Mouse (Mus musculus) large intestine, adult 2 months (tissue): ENCODE results near the gene Pagr1b. TPM values are rescaled to one million over a fixed set of nuclear protein-coding genes. Genes with fewer than 3 reads are reported as not detected.

ENCODE experiments used
- DNase-seq: peaks from one replicate; pipeline ENCODE4 v3.0.0-alpha.2; 2012; ENCODE audit warnings: low read depth, low spot score
- WGBS: fragments of 180-500 bp; shearing (Covaris S2); methylation state at CpG from one replicate; pipeline ENCODE4 v1.1.7; 2018; 5-methylcytosine and 5-hydroxymethylcytosine counted together
- polyA plus RNA-seq: library from polyadenylated mRNA; depleted of rRNA; stranded (reverse); fragments of >200 nt; gene quantifications from 2 replicates; pipeline ENCODE4 v1.2.3, GENCODE M21; 2012; rRNA removed

Gene Pagr1b
- polyA plus RNA-seq, 1 experiment: 0.45 TPM

DNA sequence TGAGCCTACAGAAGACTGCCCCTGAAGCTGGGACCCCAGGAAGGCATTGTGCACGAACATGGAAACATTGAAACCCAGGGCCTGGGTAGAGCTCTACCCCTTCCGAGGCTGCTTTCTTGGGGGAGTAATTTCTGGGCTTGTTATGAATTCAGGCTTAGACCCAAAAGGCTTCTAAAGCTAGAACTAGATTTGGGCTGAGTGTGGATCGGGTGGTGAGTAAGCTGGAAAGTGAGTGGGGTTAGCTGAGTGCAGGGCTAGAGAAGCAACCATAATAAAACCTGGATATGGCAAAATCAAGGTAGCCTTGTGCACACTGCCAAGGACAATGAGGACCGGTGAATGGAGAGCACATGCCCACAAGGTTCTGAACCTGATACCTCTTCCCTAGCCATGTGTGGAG is 54.3 kb downstream of the Pagr1b start:
- WGBS: 89% methylated on average over 4 of the region's 4 CpGs
- no peak for DNase-seq

DNA sequence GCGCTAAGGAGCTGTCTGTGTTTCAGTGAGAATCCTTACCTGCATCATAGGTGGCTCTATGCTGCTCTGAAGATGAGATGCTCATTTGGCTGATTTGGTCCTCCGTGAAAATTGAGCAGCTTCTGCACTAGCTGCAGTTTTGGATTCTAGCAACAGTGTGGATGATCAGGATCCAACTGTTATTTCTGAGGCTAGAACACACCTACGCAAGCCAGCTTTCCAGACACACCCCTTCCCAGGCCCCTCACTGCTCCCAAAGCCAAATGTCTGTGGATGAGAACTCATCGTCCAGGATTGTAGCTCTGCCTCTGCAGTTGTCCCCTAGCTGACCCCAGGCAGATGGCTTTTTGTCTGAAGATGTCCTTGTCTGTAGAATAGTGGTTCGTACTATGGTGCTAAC is 55.2 kb downstream of the Pagr1b start:
- no peak for DNase-seq
- 91% methylated on average over 5 of the region's 5 CpGs for WGBS

DNA sequence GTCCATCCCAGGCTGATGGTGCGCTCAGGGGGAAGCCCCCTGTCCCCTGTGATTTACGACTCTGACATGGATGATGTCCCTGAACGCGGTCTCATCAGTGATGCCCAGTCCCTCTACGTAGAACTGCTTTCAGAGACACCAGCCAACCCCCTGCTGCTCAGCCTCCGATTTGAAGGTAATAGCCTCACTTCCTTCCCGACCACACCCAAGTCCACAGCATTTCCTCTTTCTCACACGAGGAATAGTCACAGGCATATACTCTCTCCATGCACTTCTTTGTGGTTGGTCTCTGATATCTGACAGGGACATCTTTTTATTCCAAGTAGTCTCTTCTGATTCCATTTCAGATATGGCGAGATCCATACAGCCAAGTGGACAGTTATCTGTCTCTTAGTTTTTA is 56.5 kb downstream of the Pagr1b start:
- DNase-seq: no peak
- 39% methylated on average over 9 of the region's 9 CpGs for WGBS

DNA sequence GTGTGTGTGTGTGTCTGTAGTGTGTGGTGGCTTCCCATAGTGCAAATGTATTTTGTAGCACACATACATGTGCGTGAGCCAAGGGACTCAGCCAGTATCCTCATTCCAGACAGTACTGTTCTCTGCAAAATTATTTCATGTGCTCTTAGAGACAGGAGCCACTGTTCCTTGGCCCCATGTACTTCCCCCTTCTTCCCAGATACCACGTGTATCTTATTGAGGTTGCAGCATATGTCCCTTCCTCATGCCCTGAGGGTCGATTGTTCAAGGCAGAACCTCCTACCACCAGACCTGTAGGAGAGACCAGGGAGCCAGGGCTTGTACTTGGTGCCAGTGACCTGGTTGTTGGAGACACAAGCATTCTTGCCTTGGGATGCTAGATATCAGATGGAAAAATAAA is 61.2 kb downstream of the Pagr1b start:
- no peak for DNase-seq
- WGBS: 46% methylated on average over 3 of the region's 3 CpGs

DNA sequence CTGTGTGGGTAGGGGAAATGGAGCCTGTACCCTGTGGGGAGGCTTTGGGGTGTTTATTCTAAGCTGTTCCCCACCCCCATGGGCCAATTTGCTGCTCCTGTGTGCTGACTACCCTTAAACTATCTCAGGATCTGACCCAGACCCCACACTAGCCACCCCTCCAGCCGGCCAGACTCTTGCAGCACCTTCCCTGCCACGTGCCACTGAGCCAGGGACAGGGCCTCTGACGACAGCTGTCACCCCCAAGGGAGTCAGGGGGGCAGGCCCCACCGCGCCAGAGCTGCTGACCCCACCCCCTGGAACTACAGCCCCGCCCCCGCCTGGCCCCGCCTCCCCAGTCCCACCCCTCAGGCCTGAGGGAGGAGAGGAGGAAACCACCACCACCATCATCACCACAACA is 63.6 kb downstream of the Pagr1b start:
- DNase-seq: no peak
- WGBS: 2% methylated on average over 7 of the region's 8 CpGs

DNA sequence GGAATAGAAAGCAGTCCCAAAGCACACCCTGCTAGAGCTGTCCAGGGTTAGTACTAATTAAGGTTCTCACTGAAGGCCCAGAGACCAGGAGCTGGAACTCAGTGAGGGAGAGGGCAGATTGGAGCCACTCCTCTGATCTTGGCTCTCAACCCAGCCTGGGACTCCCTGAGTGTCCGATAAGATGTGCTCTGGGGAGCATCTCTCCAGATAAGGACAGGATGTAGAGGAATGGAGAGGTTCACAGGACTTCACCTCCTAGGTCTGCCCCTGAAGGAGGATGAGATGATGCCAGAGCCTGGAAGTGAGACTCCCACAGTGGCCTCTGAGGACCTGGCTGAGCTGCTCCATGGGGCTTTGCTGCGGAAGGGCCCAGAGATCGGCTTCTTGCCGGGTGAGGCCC is 64.5 kb downstream of the Pagr1b start:
- WGBS: 25% methylated on average over 4 of the region's 4 CpGs
- DNase-seq: no peak

Other genes with a start within 250 kb of the Pagr1b start
- 84.4 and 90.5 TPM in 2 replicates for gene Ypel3, start 239.5 kb downstream of the Pagr1b start, polyA plus RNA-seq
- 0.87 and 1.6 TPM in 2 replicates for gene Tbx6, start 235.0 kb downstream of the Pagr1b start, polyA plus RNA-seq
- 245 and 253 TPM in 2 replicates for gene Ppp4c, start 224.0 kb downstream of the Pagr1b start, polyA plus RNA-seq
- 1.9 and 2.6 TPM in 2 replicates for gene Fam57b, start 218.8 kb downstream of the Pagr1b start, polyA plus RNA-seq
- not detected in 2 replicates for gene 4930451I11Rik, start 184.8 kb downstream of the Pagr1b start, polyA plus RNA-seq
- gene Doc2a, start 169.1 kb downstream of the Pagr1b start, polyA plus RNA-seq: not detected in 2 replicates
- 9.4 and 13.4 TPM in 2 replicates for gene Hirip3, start 154.5 kb downstream of the Pagr1b start, polyA plus RNA-seq
- 36.5 and 39.3 TPM in 2 replicates for gene Ino80e, start 154.1 kb downstream of the Pagr1b start, polyA plus RNA-seq
- gene Taok2, start 131.8 kb downstream of the Pagr1b start, polyA plus RNA-seq: 37.8 and 51.7 TPM in 2 replicates
- gene Tmem219, start 93.6 kb downstream of the Pagr1b start, polyA plus RNA-seq: 64.4 and 92.1 TPM in 2 replicates
- gene Kctd13, start 87.6 kb downstream of the Pagr1b start, polyA plus RNA-seq: 9.5 and 13.9 TPM in 2 replicates
- gene Asphd1, start 66.9 kb downstream of the Pagr1b start, polyA plus RNA-seq: 0.43 and 0.45 TPM in 2 replicates
- 2.9 and 3.4 TPM in 2 replicates for gene Sez6l2, start 65.9 kb downstream of the Pagr1b start, polyA plus RNA-seq
- 324 and 348 TPM in 2 replicates for gene Cdipt, start 40.6 kb downstream of the Pagr1b start, polyA plus RNA-seq
- 0.80 and 1.1 TPM in 2 replicates for gene Cdiptos, start 40.4 kb downstream of the Pagr1b start, polyA plus RNA-seq
- gene Mvp, start 1.9 kb downstream of the Pagr1b start, polyA plus RNA-seq: 185 and 289 TPM in 2 replicates
- gene Pagr1a, start 868 bp upstream of the Pagr1b start, polyA plus RNA-seq: 5.3 and 11.3 TPM in 2 replicates
- 22.1 and 23.8 TPM in 2 replicates for gene Gm42742, start 4.6 kb upstream of the Pagr1b start, polyA plus RNA-seq
- 1.7 and 2.5 TPM in 2 replicates for gene Prrt2, start 4.7 kb upstream of the Pagr1b start, polyA plus RNA-seq
- gene Maz, start 10.6 kb upstream of the Pagr1b start, polyA plus RNA-seq: 102 and 115 TPM in 2 replicates
- gene Kif22, start 26.0 kb upstream of the Pagr1b start, polyA plus RNA-seq: 18.4 and 19.3 TPM in 2 replicates
- gene Zg16, start 70.8 kb upstream of the Pagr1b start, polyA plus RNA-seq: 7,033 and 9,267 TPM in 2 replicates
- 12.4 and 16.5 TPM in 2 replicates for gene AI467606, start 74.9 kb upstream of the Pagr1b start, polyA plus RNA-seq
- 1.5 TPM in 2 replicates for gene Qprt, start 105.7 kb upstream of the Pagr1b start, polyA plus RNA-seq
- gene Spn, start 121.3 kb upstream of the Pagr1b start, polyA plus RNA-seq: 3.7 and 5.7 TPM in 2 replicates
- gene Cd2bp2, start 179.6 kb upstream of the Pagr1b start, polyA plus RNA-seq: 25.1 and 28.6 TPM in 2 replicates
- gene Tbc1d10b, start 192.0 kb upstream of the Pagr1b start, polyA plus RNA-seq: 30.0 and 34.2 TPM in 2 replicates
- 2.5 and 4.1 TPM in 2 replicates for gene Mylpf, start 192.4 kb upstream of the Pagr1b start, polyA plus RNA-seq
- 5.7 and 7.9 TPM in 2 replicates for gene Zfp553, start 216.6 kb upstream of the Pagr1b start, polyA plus RNA-seq
- gene Sept1, start 216.6 kb upstream of the Pagr1b start, polyA plus RNA-seq: 32.4 and 34.6 TPM in 2 replicates
- 25.7 and 34.0 TPM in 2 replicates for gene Zfp771, start 227.8 kb upstream of the Pagr1b start, polyA plus RNA-seq
- gene Dctpp1, start 244.2 kb upstream of the Pagr1b start, polyA plus RNA-seq: 79.9 and 80.9 TPM in 2 replicates